Comparison of ENCODE assay signal across 24 mouse cellular contexts in genomic region chr12:95501443-95501842, GRCm38 (mm10).
DNase-seq lines count a peak whose midpoint lies in the region; ATAC-seq and TF ChIP-seq lines count a peak whose summit lies in the region.
"Had no signal": no experiment of that assay in that cellular context is flagged by ENCODE, and none has a peak within 500 bp of the region (broad histone marks: within the 10 kb centered on the region; RNA-seq: fewer than 3 reads in every experiment).

No protein-coding gene starts in this region.

- POLR2A ChIA-PET in Patski (lab: Charles Lee), result no interaction called here

- peak; percentile 54 for ATAC-seq in Patski
- ATAC-seq in CD4-positive, CD25-positive, alpha-beta regulatory T cell, adult 4 months, result no peak
- ATAC-seq: activated CD4-positive, CD25-positive, alpha-beta regulatory T cell, adult 4 months; forebrain, embryonic 13.5 days; forebrain, embryonic 15.5 days; forebrain, postnatal 0 days had no signal

- H3K4me3 ChIP-seq in embryonic fibroblast, embryonic 13.5 days (ENCODE audit: insufficient read depth, low read length), result no peak overlapping the region
- H3K4me3 ChIP-seq: embryonic facial prominence, embryonic 13.5 days; embryonic facial prominence, embryonic 15.5 days; forebrain, embryonic 13.5 days; forebrain, embryonic 15.5 days had no signal

- H3K27me3 ChIP-seq in Patski, result no peaks in the 10 kb centered on the region
- H3K27me3 ChIP-seq: embryonic facial prominence, embryonic 13.5 days; embryonic facial prominence, embryonic 15.5 days; forebrain, embryonic 13.5 days; forebrain, embryonic 15.5 days had no signal

- DNase-seq in 3T3-L1 (ENCODE audit: low read depth, low spot score), result peak; percentile 69
- peak; percentile 34 for DNase-seq in Muller cell, postnatal 12 days (ENCODE audit: inconsistent ontology term)
- DNase-seq in Patski (ENCODE audit: low read depth, low spot score), result no peak
- no peak for DNase-seq in urinary bladder, postnatal 14 days (ENCODE audit: low spot score)
- DNase-seq in heart, postnatal 10 days, result no peak
- DNase-seq: adrenal gland, adult 8-10 months; adrenal gland, postnatal 14 days; adrenal gland, postnatal 36 days; B cell, adult 2 months; cerebellum, adult 11 months; cerebellum, adult 18-20 months; cerebellum, adult 8-10 months; cerebellum, adult 9-11 months; cerebellum, postnatal 14 days; cerebellum, postnatal 36 days; embryo, embryonic 11 days; forebrain, postnatal 0 days had no signal

- no peak for TF ChIP-seq POLR2A in embryonic fibroblast, embryonic 13.5 days (IDR thresholded peaks at IDR 0.05; ENCODE audit: low read depth, low read length)

- TF ChIP-seq CTCF in Patski (IDR thresholded peaks at IDR 0.05), result no peak
- TF ChIP-seq CTCF in embryonic fibroblast, embryonic 13.5 days (IDR thresholded peaks at IDR 0.05; ENCODE audit: borderline replicate concordance, insufficient read depth, low read length), result no peak

- in situ Hi-C loops in Patski (cut with MboI; ENCODE audit: low pct_unique_long_range_greater_than_20kb), result no loop called here

- intact Hi-C loops in heart, postnatal 10 days (cut with DNase I), result no loop called here

- peaks cover 7% of the 10 kb centered on the region; the same call in 1 of the 2 replicates for H3K4me1 ChIP-seq in embryonic fibroblast, embryonic 13.5 days (ENCODE audit: control insufficient read depth, insufficient read depth, low read length)
- H3K4me1 ChIP-seq: embryonic facial prominence, embryonic 13.5 days; embryonic facial prominence, embryonic 15.5 days; forebrain, embryonic 13.5 days; forebrain, embryonic 15.5 days had no signal

- CTCF ChIA-PET in Patski (lab: Charles Lee), result no interaction called here

- peak overlapping the region; percentile 59 for H3K27ac ChIP-seq in embryonic fibroblast, embryonic 13.5 days (ENCODE audit: insufficient read depth, low read length)
- H3K27ac ChIP-seq: embryonic facial prominence, embryonic 13.5 days; embryonic facial prominence, embryonic 15.5 days; forebrain, embryonic 13.5 days; forebrain, embryonic 15.5 days had no signal

Comparison
In these comparisons a context has a peak if more than half of its experiments do, and no peak if none do; other contexts are left out.
1. DNase-seq: peak in 3T3-L1 (single experiment) and Muller cell, postnatal 12 days (single experiment); none in Patski (single experiment), urinary bladder, postnatal 14 days (single experiment) and heart, postnatal 10 days (0 of 2).